Mouse (Mus musculus) heart, embryonic 15.5 days (tissue): ENCODE data around the gene Zcchc17. TPM values are rescaled to one million over a fixed set of nuclear protein-coding genes. Genes with fewer than 3 reads are reported as not detected.

Experiments used
- ATAC-seq: fragments of 200-750 bp; cut with Nextera tagmentation; replicated peaks from 2 replicates; pipeline ENCODE4 v1.8.0; 2017; ENCODE audit warnings: low read depth, moderate TSS enrichment; ENCODE audit not compliant: insufficient number of reproducible peaks, insufficient read depth, low FRiP score
- H3K27ac ChIP-seq: fragments of 300-500 bp; sonication (generic); 2 replicates; pipeline ENCODE4 v1.5.1; 2015; ENCODE audit warnings: mild to moderate bottlenecking, inconsistent platforms
- H3K27me3 ChIP-seq: fragments of 300-500 bp; sonication (generic); 2 replicates; pipeline ENCODE4 v1.6.1; 2015; ENCODE audit warnings: inconsistent platforms
- H3K36me3 ChIP-seq: fragments of 300-500 bp; sonication (generic); 2 replicates; pipeline ENCODE4 v1.6.1; 2015; ENCODE audit warnings: mild to moderate bottlenecking, inconsistent platforms
- H3K4me1 ChIP-seq: fragments of 300-500 bp; sonication (generic); replicated peaks from 2 replicates; pipeline ENCODE4 v1.6.1; 2015; ENCODE audit warnings: inconsistent platforms
- H3K4me2 ChIP-seq: fragments of 300-500 bp; sonication (generic); 2 replicates; pipeline ENCODE4 v1.6.1; 2015; ENCODE audit warnings: inconsistent platforms, mild to moderate bottlenecking, moderate library complexity
- H3K4me3 ChIP-seq: fragments of 300-500 bp; sonication (generic); 2 replicates; pipeline ENCODE4 v1.5.1; 2015; ENCODE audit warnings: mild to moderate bottlenecking, inconsistent platforms
- H3K9ac ChIP-seq: fragments of 300-500 bp; sonication (generic); 2 replicates; pipeline ENCODE4 v1.6.1; 2015; ENCODE audit warnings: mild to moderate bottlenecking, inconsistent platforms
- H3K9me3 ChIP-seq: fragments of 300-500 bp; sonication (generic); replicated peaks from 2 replicates; pipeline ENCODE4 v1.6.1; 2016; ENCODE audit warnings: inconsistent platforms
- WGBS: fragments of 180-500 bp; shearing (Covaris S2); methylation state at CpG from one replicate; pipeline ENCODE4 v1.1.7; 2015; ENCODE audit warnings: mixed read lengths; 5-methylcytosine and 5-hydroxymethylcytosine counted together
- polyA plus RNA-seq: library from polyadenylated mRNA; unstranded; fragments of >200 nt; fragmentation: Nextera tagmentation; extraction: Ambion mirVana; gene quantifications from 2 replicates; pipeline ENCODE4 v1.2.1, GENCODE M21; 2015

The Zcchc17 gene
- polyA plus RNA-seq, 1 experiment from 2014 or later = 48.7 TPM

- Histone ChIP-seq H3K27me3 (0 out of 2 replicates have a peak, but pooled peaks cover 4% of the 10 kb centered on the region), H3K4me3 (no peak overlapping the region), H3K4me2 (no peak overlapping the region), H3K9ac (peak overlapping the region; percentile 21; the same call in 1 of the 2 replicates), H3K4me1 (peaks cover 26% of the 10 kb centered on the region), H3K27ac (peak overlapping the region; percentile 75), H3K36me3 (no peaks in the 10 kb centered on the region), H3K9me3 (no peaks in the 10 kb centered on the region)
- WGBS = 61% methylated on average over 8 of the region's 8 CpGs
- ATAC-seq = no peak
These were observed 60.1 kb downstream of the Zcchc17 start for GRCm38 (mm10) chr4:130299629-130300018.

GRCm38 (mm10) chr4:130298877-130299628 is 60.7 kb downstream of the Zcchc17 start:
- Histone ChIP-seq H3K27ac (peak overlapping the region; percentile 75), H3K36me3 (no peaks in the 10 kb centered on the region), H3K27me3 (no peaks in the 10 kb centered on the region), H3K4me1 (peaks cover 26% of the 10 kb centered on the region), H3K9me3 (no peaks in the 10 kb centered on the region), H3K9ac (peak overlapping the region; percentile 21; the same call in 1 of the 2 replicates), H3K4me2 (no peak overlapping the region), H3K4me3 (no peak overlapping the region)
- 57% methylated on average over 11 of the region's 11 CpGs for WGBS
- ATAC-seq = peak; percentile 54

GRCm38 (mm10) chr4:130297123-130297529 is 62.6 kb downstream of the Zcchc17 start:
- 18% methylated on average over 13 of the region's 13 CpGs for WGBS
- H3K27me3 ChIP-seq = 0 out of 2 replicates have a peak, but pooled peaks cover 4% of the 10 kb centered on the region
- H3K9me3 ChIP-seq = no peaks in the 10 kb centered on the region
- peak; percentile 45 for ATAC-seq
- no peak overlapping the region for H3K9ac ChIP-seq
- peaks cover 28% of the 10 kb centered on the region for H3K4me1 ChIP-seq
- H3K4me3 ChIP-seq = no peak overlapping the region
- no peaks in the 10 kb centered on the region for H3K36me3 ChIP-seq
- H3K27ac ChIP-seq = no peak overlapping the region
- no peak overlapping the region for H3K4me2 ChIP-seq

- Histone ChIP-seq H3K27ac (no peak overlapping the region), H3K27me3 (0 out of 2 replicates have a peak, but pooled peaks cover 4% of the 10 kb centered on the region), H3K4me1 (peaks cover 29% of the 10 kb centered on the region), H3K9ac (no peak overlapping the region), H3K36me3 (no peaks in the 10 kb centered on the region), H3K4me2 (no peak overlapping the region), H3K9me3 (no peaks in the 10 kb centered on the region), H3K4me3 (no peak overlapping the region)
- no peak for ATAC-seq
- 79% methylated on average over 13 of the region's 13 CpGs for WGBS
These were observed 63.3 kb downstream of the Zcchc17 start for GRCm38 (mm10) chr4:130296243-130296965.

GRCm38 (mm10) chr4:130295047-130295745 is 64.5 kb downstream of the Zcchc17 start:
- peaks cover 29% of the 10 kb centered on the region for H3K4me1 ChIP-seq
- 44% methylated on average over 23 of the region's 23 CpGs for WGBS
- H3K27ac ChIP-seq = no peak overlapping the region
- H3K4me2 ChIP-seq = peak overlapping the region; percentile 15; the same call in 1 of the 2 replicates
- ATAC-seq = no peak
- H3K36me3 ChIP-seq = no peaks in the 10 kb centered on the region
- H3K27me3 ChIP-seq = 0 out of 2 replicates have a peak, but pooled peaks cover 4% of the 10 kb centered on the region
- no peaks in the 10 kb centered on the region for H3K9me3 ChIP-seq
- H3K9ac ChIP-seq = no peak overlapping the region
- H3K4me3 ChIP-seq = 0 out of 2 replicates have a peak overlapping the region, but pooled peaks have one; percentile 1

- no peak overlapping the region for H3K9ac ChIP-seq
- 70% methylated on average over 8 of the region's 8 CpGs for WGBS
These were observed 65.2 kb downstream of the Zcchc17 start for GRCm38 (mm10) chr4:130294513-130294912.

GRCm38 (mm10) chr4:130292271-130292670 is 67.5 kb downstream of the Zcchc17 start:
- H3K9me3 ChIP-seq = no peaks in the 10 kb centered on the region
- no peak overlapping the region for H3K27ac ChIP-seq
- no peak overlapping the region for H3K9ac ChIP-seq
- no peak overlapping the region for H3K4me3 ChIP-seq
- peaks cover 13% of the 10 kb centered on the region for H3K4me1 ChIP-seq
- peak; percentile 63; the same call in 1 of the 2 replicates for ATAC-seq
- WGBS = 3% methylated on average over 4 of the region's 4 CpGs
- H3K27me3 ChIP-seq = peaks cover 9% of the 10 kb centered on the region; the same call in 1 of the 2 replicates
- H3K4me2 ChIP-seq = no peak overlapping the region
- no peaks in the 10 kb centered on the region for H3K36me3 ChIP-seq

More at GRCm38 (mm10) chr4:130294513-130294912, 65.2 kb downstream of the Zcchc17 start:
- Histone ChIP-seq H3K9me3 (no peaks in the 10 kb centered on the region), H3K4me2 (no peak overlapping the region), H3K4me1 (peaks cover 23% of the 10 kb centered on the region), H3K27ac (no peak overlapping the region), H3K27me3 (0 out of 2 replicates have a peak, but pooled peaks cover 4% of the 10 kb centered on the region), H3K4me3 (no peak overlapping the region), H3K36me3 (no peaks in the 10 kb centered on the region)
- ATAC-seq = no peak

GRCm38 (mm10) chr4:130289824-130290223 is 69.9 kb downstream of the Zcchc17 start:
- 74% methylated on average over 3 of the region's 3 CpGs for WGBS
- Histone ChIP-seq H3K9me3 (no peaks in the 10 kb centered on the region), H3K4me3 (no peak overlapping the region), H3K4me2 (no peak overlapping the region), H3K9ac (no peak overlapping the region), H3K27ac (no peak overlapping the region), H3K4me1 (peaks cover 3% of the 10 kb centered on the region; the same call in 1 of the 2 replicates), H3K36me3 (no peaks in the 10 kb centered on the region), H3K27me3 (peaks cover 19% of the 10 kb centered on the region; the same call in 1 of the 2 replicates)
- ATAC-seq = no peak

- no peak for ATAC-seq
- Histone ChIP-seq H3K4me3 (no peak overlapping the region), H3K27ac (no peak overlapping the region), H3K36me3 (no peaks in the 10 kb centered on the region), H3K4me1 (no peaks in the 10 kb centered on the region), H3K9me3 (no peaks in the 10 kb centered on the region), H3K4me2 (no peak overlapping the region), H3K27me3 (peaks cover 19% of the 10 kb centered on the region; the same call in 1 of the 2 replicates), H3K9ac (no peak overlapping the region)
- 29% methylated on average over 3 of the region's 3 CpGs for WGBS
These were observed 73.2 kb downstream of the Zcchc17 start for GRCm38 (mm10) chr4:130286531-130286930.

GRCm38 (mm10) chr4:130283826-130284225 is 75.9 kb downstream of the Zcchc17 start:
- Histone ChIP-seq H3K27ac (no peak overlapping the region), H3K4me2 (no peak overlapping the region), H3K9ac (no peak overlapping the region), H3K4me3 (no peak overlapping the region), H3K4me1 (no peaks in the 10 kb centered on the region), H3K27me3 (peaks cover 27% of the 10 kb centered on the region), H3K36me3 (no peaks in the 10 kb centered on the region), H3K9me3 (no peaks in the 10 kb centered on the region)
- ATAC-seq = no peak
- WGBS = 61% methylated on average over 9 of the region's 9 CpGs

- Histone ChIP-seq H3K27me3 (peaks cover 36% of the 10 kb centered on the region), H3K36me3 (no peaks in the 10 kb centered on the region), H3K4me1 (no peaks in the 10 kb centered on the region), H3K4me3 (no peak overlapping the region), H3K4me2 (no peak overlapping the region), H3K9ac (no peak overlapping the region), H3K9me3 (no peaks in the 10 kb centered on the region), H3K27ac (no peak overlapping the region)
- ATAC-seq = no peak
- WGBS = 72% methylated on average over 5 of the region's 5 CpGs
These were observed 76.9 kb downstream of the Zcchc17 start for GRCm38 (mm10) chr4:130282856-130283255.
